Mouse (Mus musculus) hindbrain, embryonic 11.5 days (tissue): ENCODE data around the gene Zfp871. TPM values are rescaled to one million over a fixed set of nuclear protein-coding genes. Genes with fewer than 3 reads are reported as not detected.
A peak's percentile ranks its signal among the peaks of the same experiment; 100 is the strongest.
"Not testable (repeated sequence)": the region's sequence is repeated elsewhere in the genome, so short reads cannot be mapped to it uniquely, and the experiment has no call there.

Experiments
- ATAC-seq: fragments of 200-750 bp; cut with Nextera tagmentation; 2 replicates; pipeline ENCODE4 v1.8.0; 2017; ENCODE audit warnings: mild to moderate bottlenecking, moderate TSS enrichment, moderate library complexity; ENCODE audit not compliant: low FRiP score
- DNase-seq: peaks from one replicate; pipeline ENCODE4 v3.0.0-alpha.2; 2015; ENCODE audit warnings: low spot score
- H3K27ac ChIP-seq: fragments of 300-500 bp; sonication (generic); 2 replicates; pipeline ENCODE4 v1.5.1; 2014; ENCODE audit warnings: mild to moderate bottlenecking, low read depth, low read length
- H3K27me3 ChIP-seq: fragments of 300-500 bp; sonication (generic); 2 replicates; pipeline ENCODE4 v1.6.1; 2014; ENCODE audit warnings: mild to moderate bottlenecking, low read length, moderate library complexity, mixed read lengths; ENCODE audit not compliant: control insufficient read depth, insufficient read depth
- H3K36me3 ChIP-seq: fragments of 300-500 bp; sonication (generic); 2 replicates; pipeline ENCODE4 v1.6.1; 2014; ENCODE audit warnings: mild to moderate bottlenecking, low read length, moderate library complexity, mixed read lengths; ENCODE audit not compliant: control insufficient read depth, insufficient read depth
- H3K4me1 ChIP-seq: fragments of 300-500 bp; sonication (generic); replicated peaks from 2 replicates; pipeline ENCODE4 v1.6.1; 2014; ENCODE audit warnings: low read length, mixed read lengths; ENCODE audit not compliant: control insufficient read depth, insufficient read depth
- H3K4me2 ChIP-seq: fragments of 300-500 bp; sonication (generic); replicated peaks from 2 replicates; pipeline ENCODE4 v1.6.1; 2014; ENCODE audit warnings: mild to moderate bottlenecking, low read depth, low read length
- H3K4me3 ChIP-seq: fragments of 300-500 bp; sonication (generic); 2 replicates; pipeline ENCODE4 v1.5.1; 2014; ENCODE audit warnings: low read depth, low read length
- H3K9ac ChIP-seq: fragments of 300-500 bp; sonication (generic); 2 replicates; pipeline ENCODE4 v1.6.1; 2014; ENCODE audit warnings: low read depth, low read length
- H3K9me3 ChIP-seq: fragments of 300-500 bp; sonication (generic); 2 replicates; pipeline ENCODE4 v1.6.1; 2016; ENCODE audit warnings: low read length; ENCODE audit not compliant: control insufficient read depth
- WGBS: fragments of 180-500 bp; shearing (Covaris S2); extraction: QIAGEN DNeasy Blood & Tissue Kit; methylation state at CpG from one replicate; pipeline ENCODE4 v1.1.7; 2014; 5-methylcytosine and 5-hydroxymethylcytosine counted together
- polyA plus RNA-seq: library from polyadenylated mRNA; unstranded; fragments of >200 nt; fragmentation: Nextera tagmentation; extraction: Ambion mirVana; gene quantifications from 2 replicates; pipeline ENCODE4 v1.2.1, GENCODE M21; 2014

Zfp871 gene
- polyA plus RNA-seq, 1 experiment from 2014 or later, result 56.8 TPM

DNA sequence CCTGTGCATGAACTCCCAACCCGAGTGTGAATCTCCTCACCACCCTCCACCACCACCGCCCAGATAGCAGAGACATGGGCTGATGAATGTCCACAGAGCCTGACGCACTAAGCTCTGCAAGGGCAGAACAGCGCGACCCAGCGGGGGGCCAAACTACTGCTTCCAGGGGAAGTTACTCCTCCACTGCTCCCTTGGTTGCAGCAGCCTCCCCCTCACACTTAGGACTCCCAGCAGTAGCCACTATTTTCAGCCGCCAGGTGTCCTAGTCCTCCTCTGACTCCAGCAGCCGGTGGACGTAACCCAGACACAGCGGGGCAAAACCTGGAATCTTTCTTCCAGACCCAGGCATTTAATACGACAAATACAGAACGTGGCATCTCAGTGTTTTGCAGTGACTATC, 34.5 kb downstream of the Zfp871 start:
- peak; percentile 51 for DNase-seq
- Histone ChIP-seq H3K9me3 (no peaks in the 10 kb centered on the region), H3K9ac (no peak overlapping the region), H3K27ac (no peak overlapping the region), H3K4me1 (no peaks in the 10 kb centered on the region), H3K36me3 (no peaks in the 10 kb centered on the region), H3K4me3 (no peak overlapping the region), H3K27me3 (no peaks in the 10 kb centered on the region), H3K4me2 (no peak overlapping the region)
- WGBS, result 11% methylated on average over 12 of the region's 12 CpGs
- ATAC-seq, result no peak

DNA sequence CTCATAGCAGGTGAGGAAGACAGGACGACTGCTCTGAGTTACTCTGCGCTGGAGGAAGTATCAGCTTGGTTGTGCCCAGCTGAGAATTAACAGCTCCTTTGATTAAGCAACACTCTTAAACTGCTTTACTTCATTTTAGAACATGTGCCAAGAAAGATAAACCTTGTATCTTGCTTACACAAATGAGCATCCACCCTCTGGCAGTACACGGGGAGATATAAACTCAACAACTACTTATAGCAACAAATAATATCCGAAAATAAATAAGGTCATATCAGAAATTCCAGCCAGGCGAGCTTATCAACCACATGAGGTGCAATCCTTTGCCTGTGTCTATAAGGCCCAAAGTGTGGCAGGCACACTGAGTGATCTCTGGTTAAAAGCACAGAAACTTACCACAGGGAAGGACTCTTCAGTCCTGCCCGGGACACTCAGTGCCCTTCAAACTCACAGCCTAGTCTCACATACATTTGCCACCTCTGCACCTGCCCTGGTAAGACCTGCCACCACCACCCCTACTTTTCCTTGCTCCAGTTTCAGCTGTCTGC, 35.2 kb downstream of the Zfp871 start:
- H3K4me2 ChIP-seq, result no peak overlapping the region
- WGBS, result 76% methylated on average over 6 of the region's 6 CpGs
- H3K4me1 ChIP-seq, result no peaks in the 10 kb centered on the region
- H3K9ac ChIP-seq, result no peak overlapping the region
- H3K4me3 ChIP-seq, result no peak overlapping the region
- no peak for ATAC-seq
- H3K27me3 ChIP-seq, result no peaks in the 10 kb centered on the region
- DNase-seq, result no peak
- no peak overlapping the region for H3K27ac ChIP-seq
- no peaks in the 10 kb centered on the region for H3K36me3 ChIP-seq
- no peaks in the 10 kb centered on the region for H3K9me3 ChIP-seq

DNA sequence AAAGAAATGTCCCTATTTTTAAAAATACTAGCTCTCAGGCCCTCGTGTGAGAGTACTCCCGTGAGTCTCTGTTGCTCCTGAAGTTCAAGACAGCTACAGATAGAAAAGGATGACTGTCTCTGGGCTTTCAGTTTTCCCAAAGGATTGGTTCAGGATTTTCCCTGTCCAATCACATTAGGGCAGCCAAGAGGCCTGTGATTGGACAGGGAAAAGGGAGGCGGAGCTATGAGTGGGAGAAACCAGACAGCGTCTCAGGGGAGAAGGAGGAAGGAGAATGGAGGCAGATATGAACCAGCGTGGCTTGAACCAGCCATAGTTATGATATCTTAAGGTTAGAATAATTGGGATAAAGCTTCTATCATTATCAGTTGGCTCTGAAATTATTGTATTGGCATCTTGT, 37.5 kb downstream of the Zfp871 start:
- H3K4me3 ChIP-seq, result no peak overlapping the region
- 49% methylated on average over 5 of the region's 5 CpGs for WGBS
- H3K27me3 ChIP-seq, result no peaks in the 10 kb centered on the region
- no peak for DNase-seq
- no peaks in the 10 kb centered on the region for H3K36me3 ChIP-seq
- H3K4me1 ChIP-seq, result no peaks in the 10 kb centered on the region
- no peaks in the 10 kb centered on the region for H3K9me3 ChIP-seq
- H3K9ac ChIP-seq, result no peak overlapping the region
- ATAC-seq, result no peak
- H3K4me2 ChIP-seq, result no peak overlapping the region
- no peak overlapping the region for H3K27ac ChIP-seq

DNA sequence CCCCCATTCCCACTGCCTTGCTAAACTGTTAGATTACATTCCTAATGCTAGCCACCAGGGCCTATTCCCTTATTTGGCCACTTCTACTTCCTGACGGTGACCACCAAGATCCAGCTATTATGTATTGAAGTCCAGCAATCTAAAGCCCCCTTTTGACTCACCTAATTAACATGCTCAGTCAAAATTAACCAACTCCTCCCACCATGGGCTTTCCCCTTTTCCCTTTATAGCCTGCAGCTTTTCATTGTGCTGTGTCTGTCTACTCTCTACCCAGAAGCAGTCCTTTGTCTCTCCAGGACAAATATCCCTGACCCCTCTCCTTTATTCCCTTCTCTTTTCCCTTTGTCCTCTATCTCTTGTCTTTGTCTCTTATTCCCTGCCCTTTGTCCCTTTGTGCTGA, 47.0 kb downstream of the Zfp871 start:
- Histone ChIP-seq H3K27me3 (no peaks in the 10 kb centered on the region), H3K36me3 (no peaks in the 10 kb centered on the region)
- WGBS, result 19% methylated on average over 1 of the region's 1 CpGs

DNA sequence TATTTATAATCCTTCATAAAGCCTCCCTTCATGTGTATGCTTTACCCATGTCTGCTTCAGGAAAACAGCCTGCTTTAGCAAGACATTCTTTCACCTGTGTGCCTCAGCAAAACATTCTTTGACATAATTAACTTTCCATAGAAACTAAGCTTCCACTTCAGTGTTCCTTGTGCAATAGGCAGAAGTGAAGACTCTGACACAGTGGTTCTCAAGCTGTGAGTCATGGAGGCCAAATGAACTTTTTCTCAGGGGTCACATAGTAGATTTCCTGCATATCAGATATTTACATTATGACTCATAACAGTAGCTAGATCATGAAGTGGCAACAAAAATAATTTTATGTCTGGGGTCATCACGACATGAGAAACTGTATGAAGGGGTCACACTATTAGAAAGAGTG, 49.7 kb downstream of the Zfp871 start:
- DNase-seq (no peak), ATAC-seq (no peak)
- no peaks in the 10 kb centered on the region for H3K36me3 ChIP-seq
- no peak overlapping the region for H3K4me3 ChIP-seq
- no peak overlapping the region for H3K27ac ChIP-seq
- no peak overlapping the region for H3K4me2 ChIP-seq
- H3K9ac ChIP-seq, result no peak overlapping the region
- no peaks in the 10 kb centered on the region for H3K9me3 ChIP-seq
- no peaks in the 10 kb centered on the region for H3K4me1 ChIP-seq
- no peaks in the 10 kb centered on the region for H3K27me3 ChIP-seq
- WGBS, result 83% methylated on average over 1 of the region's 1 CpGs

More for the DNA sequence above, 47.0 kb downstream of the Zfp871 start:
- H3K4me2 ChIP-seq, result no peak overlapping the region
- ATAC-seq, result no peak
- DNase-seq, result no peak
- no peak overlapping the region for H3K4me3 ChIP-seq
- no peaks in the 10 kb centered on the region for H3K9me3 ChIP-seq
- H3K4me1 ChIP-seq, result no peaks in the 10 kb centered on the region
- H3K9ac ChIP-seq, result no peak overlapping the region
- H3K27ac ChIP-seq, result no peak overlapping the region; the same call in 1 of the 2 replicates

DNA sequence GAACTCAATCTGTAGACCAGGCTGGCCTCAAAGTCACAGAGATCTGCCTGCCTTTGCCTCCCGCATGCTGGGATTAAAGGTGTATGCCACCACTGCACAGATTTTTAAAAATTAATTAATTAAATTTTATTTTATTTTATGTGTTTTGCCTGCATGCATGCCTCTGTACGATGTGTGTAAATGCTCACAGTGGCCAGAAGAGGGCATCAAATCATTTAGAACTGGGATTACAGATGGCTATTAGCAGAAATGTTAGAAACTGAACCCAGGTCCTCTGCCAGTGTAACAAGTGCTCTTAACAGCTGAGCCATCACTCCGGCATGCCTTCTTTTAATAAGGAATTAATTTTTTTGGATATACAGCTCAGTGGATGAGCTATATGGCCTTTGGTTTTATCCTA, 59.1 kb downstream of the Zfp871 start:
- H3K9ac ChIP-seq, result no peak overlapping the region
- no peak for ATAC-seq
- peak; percentile 7 for DNase-seq

DNA sequence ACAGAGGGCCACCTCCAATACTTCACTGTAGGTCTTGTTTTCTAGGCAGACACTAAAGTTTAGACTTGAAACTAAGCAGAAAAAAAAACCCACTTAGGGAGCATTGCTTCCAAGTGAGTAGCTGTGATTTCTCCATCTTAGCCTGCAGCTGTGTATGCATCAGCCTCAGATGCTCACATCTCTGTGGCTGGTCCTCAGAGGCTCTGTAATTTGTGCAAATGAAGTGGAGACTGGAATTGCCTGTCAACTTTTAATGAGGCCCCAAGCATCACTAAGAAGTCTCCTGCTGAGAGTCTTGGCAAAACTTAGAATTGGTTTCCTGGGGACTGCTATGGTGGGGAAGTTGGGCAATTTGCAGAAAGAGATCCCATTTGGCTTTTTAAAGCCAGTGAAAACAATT, 61.7 kb downstream of the Zfp871 start:
- H3K4me2 ChIP-seq, H3K9me3 ChIP-seq, DNase-seq, H3K4me1 ChIP-seq, H3K36me3 ChIP-seq, ATAC-seq, H3K4me3 ChIP-seq, H3K9ac ChIP-seq, H3K27ac ChIP-seq, H3K27me3 ChIP-seq: not testable (repeated sequence)

More for the DNA sequence above, 59.1 kb downstream of the Zfp871 start:
- Histone ChIP-seq H3K27me3 (no peaks in the 10 kb centered on the region), H3K36me3 (no peaks in the 10 kb centered on the region), H3K4me3 (no peak overlapping the region), H3K27ac (no peak overlapping the region), H3K4me1 (no peaks in the 10 kb centered on the region), H3K9me3 (no peaks in the 10 kb centered on the region), H3K4me2 (no peak overlapping the region)
- 71% methylated on average over 3 of the region's 3 CpGs for WGBS

DNA sequence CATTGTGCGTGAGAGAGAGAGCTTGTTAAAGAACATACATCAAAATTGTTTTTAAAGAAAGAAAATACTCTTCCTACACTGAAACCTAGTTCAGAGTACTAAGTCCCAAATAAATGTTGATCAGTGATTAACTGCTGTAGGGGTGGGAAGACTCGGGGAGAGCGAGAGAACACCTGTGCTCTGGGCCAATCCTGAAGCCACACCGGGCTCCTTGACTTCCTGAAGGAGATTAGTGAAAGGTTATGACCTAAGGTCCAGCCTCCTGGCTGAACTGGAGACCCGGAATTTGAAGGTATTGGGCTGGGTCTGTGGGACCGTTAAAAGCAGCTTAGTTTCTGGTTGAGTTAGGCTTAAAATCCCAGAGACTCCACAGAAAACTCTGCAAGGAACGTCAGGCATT, 65.3 kb downstream of the Zfp871 start:
- Histone ChIP-seq H3K9me3 (no peaks in the 10 kb centered on the region), H3K4me1 (no peaks in the 10 kb centered on the region), H3K36me3 (no peaks in the 10 kb centered on the region), H3K9ac (no peak overlapping the region), H3K27ac (no peak overlapping the region), H3K4me3 (no peak overlapping the region), H3K27me3 (no peaks in the 10 kb centered on the region), H3K4me2 (no peak overlapping the region)
- ATAC-seq (no peak), DNase-seq (no peak)
- WGBS, result 83% methylated on average over 7 of the region's 7 CpGs

DNA sequence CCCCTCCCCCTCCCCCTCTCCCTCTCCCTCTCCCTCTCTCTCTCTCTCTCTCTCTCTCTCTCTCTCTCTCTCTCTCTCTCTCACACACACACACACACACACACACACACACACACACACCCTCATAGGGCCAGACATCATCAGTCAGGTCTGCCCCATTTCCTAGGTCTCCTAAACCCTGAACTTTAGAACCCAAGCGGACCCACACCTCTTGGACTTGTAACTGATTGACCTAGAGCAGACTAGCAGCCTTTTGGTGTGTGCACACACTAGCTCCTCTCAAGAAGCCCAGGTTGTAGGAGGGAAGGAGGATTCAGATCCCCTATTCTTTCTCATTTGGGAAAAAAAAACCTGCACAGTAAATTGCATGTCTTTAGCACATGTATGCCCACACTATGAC, 65.9 kb downstream of the Zfp871 start:
- DNase-seq, H3K4me3 ChIP-seq, H3K27ac ChIP-seq, ATAC-seq, H3K36me3 ChIP-seq, H3K9me3 ChIP-seq, H3K4me2 ChIP-seq, H3K4me1 ChIP-seq, H3K9ac ChIP-seq, H3K27me3 ChIP-seq: not testable (repeated sequence)
- WGBS, result 87% methylated on average over 1 of the region's 1 CpGs
